Mouse (Mus musculus) retina, postnatal 7 days (tissue): Measurements from ENCODE around the gene Tekt5.

Source experiments
- DNase-seq: peaks from one replicate; pipeline ENCODE4 v3.0.0-alpha.2; 2012; ENCODE audit warnings: low read depth, low spot score

Tekt5 gene

GRCm38 (mm10) chr16:10336454-10337421 lies 58.6 kb downstream of the Tekt5 start:
- DNase-seq, result no peak

GRCm38 (mm10) chr16:10335953-10336352 lies 59.3 kb downstream of the Tekt5 start:
- DNase-seq, result no peak

GRCm38 (mm10) chr16:10332732-10333131 lies 62.6 kb downstream of the Tekt5 start:
- DNase-seq, result no peak

GRCm38 (mm10) chr16:10330586-10331495 lies 64.4 kb downstream of the Tekt5 start:
- no peak for DNase-seq

- DNase-seq, result no peak
Observed at GRCm38 (mm10) chr16:10327563-10328333, 67.5 kb downstream of the Tekt5 start.

- DNase-seq, result no peak
Observed at GRCm38 (mm10) chr16:10319914-10320569, 75.2 kb downstream of the Tekt5 start.

- no peak for DNase-seq
Observed at GRCm38 (mm10) chr16:10317197-10317544, 78.1 kb downstream of the Tekt5 start.

- no peak for DNase-seq
Observed at GRCm38 (mm10) chr16:10316493-10317196, 78.6 kb downstream of the Tekt5 start.

- DNase-seq, result peak; percentile 5
Observed at GRCm38 (mm10) chr16:10313646-10314088, 81.6 kb downstream of the Tekt5 start, which contains the start of gene Emp2. Emp2 (minus strand) TSS chr16:10313968.

DNA sequence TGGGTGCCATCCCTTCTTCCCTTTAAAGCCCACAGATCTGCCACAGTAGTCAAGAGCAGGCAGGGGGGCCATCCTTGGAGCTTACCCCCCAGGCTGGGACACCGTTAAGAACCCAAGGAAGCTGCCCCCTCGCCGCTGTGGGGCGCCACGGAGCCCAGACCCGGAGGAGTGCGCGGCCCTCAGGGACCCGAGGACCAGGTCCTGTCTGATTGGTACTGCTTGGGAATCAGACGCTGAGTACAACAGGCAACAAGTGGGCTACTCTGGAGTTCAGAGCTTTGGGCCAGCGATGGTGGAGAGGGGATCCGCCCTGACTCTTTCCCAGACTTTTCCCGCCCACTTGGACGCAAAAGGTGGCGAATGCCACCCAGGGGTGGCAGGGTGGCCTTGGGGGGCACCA lies 82.1 kb downstream of the Tekt5 start:
- DNase-seq, result no peak

GRCm38 (mm10) chr16:10311989-10312388 lies 83.3 kb downstream of the Tekt5 start:
- DNase-seq, result no peak

DNA sequence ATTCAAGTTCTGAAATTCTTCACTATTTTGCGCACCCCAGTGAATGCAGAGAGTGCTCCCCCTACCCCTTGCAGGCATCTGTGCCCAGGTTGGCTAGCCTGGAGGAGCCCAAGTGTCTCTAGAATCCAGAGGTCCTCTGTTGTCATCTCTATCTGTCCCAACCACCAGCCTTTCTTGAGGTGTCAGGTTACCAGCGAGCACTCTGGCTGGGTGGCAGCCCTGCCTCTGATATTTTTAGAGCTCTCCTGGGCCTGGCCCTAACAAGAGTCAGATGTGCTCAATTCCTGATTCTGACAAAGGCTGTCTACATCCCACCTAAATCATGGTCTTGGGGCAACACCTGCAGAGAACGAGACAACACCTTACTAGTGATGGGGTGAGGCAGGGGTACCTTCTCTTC lies 84.2 kb downstream of the Tekt5 start:
- DNase-seq, result no peak

DNA sequence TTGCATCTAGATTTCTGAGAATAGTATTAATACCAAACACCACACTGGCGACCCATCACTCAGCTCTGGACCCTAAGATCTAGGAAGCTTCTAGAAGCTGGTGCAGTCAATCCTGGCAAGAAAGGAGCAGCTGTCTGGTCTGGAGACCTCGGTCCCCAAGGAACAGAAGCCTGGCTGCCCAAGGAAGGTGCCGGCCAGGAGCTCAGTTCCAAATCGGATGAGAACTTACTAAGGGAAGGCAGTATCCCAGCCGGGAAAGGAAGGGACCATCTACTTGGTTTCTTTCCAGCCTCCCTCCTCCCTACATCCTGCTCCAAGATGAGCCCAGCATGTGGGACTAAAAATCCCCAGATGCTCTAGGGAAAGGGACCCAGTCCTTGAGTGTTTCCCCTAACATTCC lies 84.8 kb downstream of the Tekt5 start:
- DNase-seq, result no peak
